Mouse (Mus musculus) forebrain, embryonic 13.5 days (tissue): ENCODE measurements around the gene Arhgap29. TPM values are rescaled to one million over a fixed set of nuclear protein-coding genes. Genes with fewer than 3 reads are reported as not detected.

Source experiments
- ATAC-seq: fragments of 200-750 bp; cut with Nextera tagmentation; 2 replicates; pipeline ENCODE4 v1.8.0; 2017
- H3K27ac ChIP-seq: fragments of 300-500 bp; sonication (generic); 2 replicates; pipeline ENCODE4 v1.5.1; 2015; ENCODE audit warnings: inconsistent platforms, mild to moderate bottlenecking, moderate library complexity
- H3K27me3 ChIP-seq: fragments of 300-500 bp; sonication (generic); 2 replicates; pipeline ENCODE4 v1.6.1; 2015; ENCODE audit warnings: mild to moderate bottlenecking, inconsistent platforms
- H3K36me3 ChIP-seq: fragments of 300-500 bp; sonication (generic); 2 replicates; pipeline ENCODE4 v1.6.1; 2015; ENCODE audit warnings: mild to moderate bottlenecking, inconsistent platforms; ENCODE audit not compliant: poor library complexity, severe bottlenecking
- H3K4me1 ChIP-seq: fragments of 300-500 bp; sonication (generic); 2 replicates; pipeline ENCODE4 v1.6.1; 2015; ENCODE audit warnings: inconsistent platforms
- H3K4me2 ChIP-seq: fragments of 300-500 bp; sonication (generic); 2 replicates; pipeline ENCODE4 v1.6.1; 2015; ENCODE audit warnings: inconsistent platforms, mild to moderate bottlenecking, moderate library complexity
- H3K4me3 ChIP-seq: fragments of 300-500 bp; sonication (generic); 2 replicates; pipeline ENCODE4 v1.5.1; 2015; ENCODE audit warnings: mild to moderate bottlenecking, inconsistent platforms
- H3K9ac ChIP-seq: fragments of 300-500 bp; sonication (generic); 2 replicates; pipeline ENCODE4 v1.6.1; 2015; ENCODE audit warnings: mild to moderate bottlenecking, inconsistent platforms
- H3K9me3 ChIP-seq: fragments of 300-500 bp; sonication (generic); replicated peaks from 2 replicates; pipeline ENCODE4 v1.6.1; 2016; ENCODE audit warnings: inconsistent platforms
- WGBS: fragments of 180-500 bp; shearing (Covaris S2); methylation state at CpG from one replicate; pipeline ENCODE4 v1.1.7; 2015; 5-methylcytosine and 5-hydroxymethylcytosine counted together
- polyA plus RNA-seq: library from polyadenylated mRNA; unstranded; fragments of >200 nt; fragmentation: Nextera tagmentation; extraction: Ambion mirVana; gene quantifications from 2 replicates; pipeline ENCODE4 v1.2.1, GENCODE M21; 2015

The Arhgap29 gene
- polyA plus RNA-seq, 1 experiment from 2014 or later, result 11.5 TPM

DNA sequence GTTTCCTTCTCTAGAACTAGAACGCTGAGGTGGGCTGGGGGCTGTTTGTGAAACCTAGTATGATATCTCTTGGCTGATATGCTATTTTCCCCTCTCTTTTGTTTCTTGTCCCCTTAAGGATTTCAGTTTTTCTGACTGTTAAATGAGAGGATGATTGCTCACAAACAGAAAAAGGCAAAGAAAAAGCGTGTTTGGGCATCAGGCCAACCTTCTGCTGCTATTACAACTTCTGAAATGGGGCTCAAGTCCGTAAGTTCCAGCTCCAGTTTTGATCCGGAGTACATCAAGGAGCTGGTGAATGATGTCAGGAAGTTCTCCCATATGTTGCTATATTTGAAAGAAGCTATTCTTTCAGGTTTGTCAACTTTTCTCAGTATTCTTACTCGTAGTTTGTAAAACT is 21.4 kb downstream of the Arhgap29 start:
- Histone ChIP-seq H3K36me3 (no peaks in the 10 kb centered on the region), H3K4me2 (no peak overlapping the region), H3K9ac (no peak overlapping the region), H3K4me1 (no peaks in the 10 kb centered on the region), H3K27ac (no peak overlapping the region), H3K27me3 (peaks cover 10% of the 10 kb centered on the region), H3K4me3 (no peak overlapping the region), H3K9me3 (no peaks in the 10 kb centered on the region)
- 64% methylated on average over 5 of the region's 5 CpGs for WGBS
- no peak for ATAC-seq

DNA sequence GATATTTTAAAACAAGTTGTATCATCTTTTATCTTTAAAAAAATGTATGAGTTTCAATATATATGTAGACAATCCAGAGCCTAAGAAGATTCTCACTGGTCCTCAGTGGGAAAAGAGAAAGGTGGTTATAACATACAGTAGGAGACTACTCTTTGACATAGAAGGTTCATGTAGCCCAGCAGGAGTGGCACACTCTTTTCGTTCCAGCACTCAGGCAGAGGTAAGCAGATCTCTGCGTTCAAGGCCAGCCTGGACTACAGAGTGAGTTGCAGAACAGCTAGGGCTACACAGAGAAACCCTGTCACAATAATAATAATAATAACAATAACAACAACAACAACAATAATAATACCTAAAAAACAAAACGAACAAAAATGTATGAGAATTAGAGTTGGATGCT is 23.0 kb downstream of the Arhgap29 start:
- Histone ChIP-seq H3K4me1 (no peaks in the 10 kb centered on the region), H3K9me3 (no peaks in the 10 kb centered on the region), H3K9ac (no peak overlapping the region), H3K27ac (no peak overlapping the region), H3K4me2 (no peak overlapping the region), H3K4me3 (no peak overlapping the region), H3K36me3 (no peaks in the 10 kb centered on the region), H3K27me3 (no peaks in the 10 kb centered on the region)
- ATAC-seq, result no peak
- WGBS, result 85% methylated on average over 3 of the region's 3 CpGs

DNA sequence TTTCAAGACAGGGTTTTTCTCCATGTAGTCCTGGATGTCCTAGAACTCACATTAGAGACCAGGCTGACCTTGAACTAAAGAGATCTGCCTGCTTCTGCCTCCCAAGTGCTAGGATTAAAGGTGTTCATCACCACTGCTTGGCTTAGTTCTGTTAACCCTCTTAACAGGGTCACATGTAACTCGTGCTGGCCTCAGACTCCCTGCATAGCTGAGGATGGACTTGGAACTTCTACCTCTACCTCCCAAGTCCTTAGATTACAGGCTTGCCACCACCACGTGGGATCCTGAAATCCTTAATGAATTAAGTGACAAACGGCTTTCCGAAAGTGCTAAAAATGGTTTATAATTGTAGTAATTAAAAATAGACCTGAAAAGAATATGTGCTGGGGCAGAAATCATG is 29.0 kb downstream of the Arhgap29 start:
- Histone ChIP-seq H3K4me1 (no peaks in the 10 kb centered on the region), H3K27me3 (no peaks in the 10 kb centered on the region), H3K4me2 (no peak overlapping the region), H3K36me3 (no peaks in the 10 kb centered on the region), H3K9ac (no peak overlapping the region), H3K27ac (no peak overlapping the region), H3K9me3 (no peaks in the 10 kb centered on the region), H3K4me3 (no peak overlapping the region)
- ATAC-seq, result no peak
- WGBS, result 85% methylated on average over 4 of the region's 4 CpGs

DNA sequence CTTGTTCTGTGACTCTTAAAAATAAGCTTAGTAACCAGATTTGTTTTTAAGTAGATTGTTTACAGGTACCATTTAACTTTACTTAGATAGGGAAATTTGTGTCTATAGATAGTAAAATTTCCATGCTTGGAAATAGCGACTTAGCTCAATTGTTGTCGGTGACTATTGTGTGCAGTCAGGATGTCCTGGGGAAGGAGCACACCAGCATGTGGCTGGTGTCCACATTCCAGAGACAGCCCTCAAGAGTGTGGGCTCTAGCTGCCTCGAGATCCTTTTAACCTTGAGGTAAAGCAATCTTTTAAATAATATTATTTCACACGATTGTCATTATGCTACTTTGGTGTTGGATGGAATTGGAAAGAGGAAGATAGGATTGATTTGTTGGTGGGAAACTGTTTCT is 30.1 kb downstream of the Arhgap29 start:
- Histone ChIP-seq H3K36me3 (no peaks in the 10 kb centered on the region), H3K4me1 (no peaks in the 10 kb centered on the region), H3K27ac (no peak overlapping the region), H3K9ac (no peak overlapping the region), H3K4me3 (no peak overlapping the region), H3K9me3 (no peaks in the 10 kb centered on the region), H3K27me3 (no peaks in the 10 kb centered on the region), H3K4me2 (no peak overlapping the region)
- WGBS, result 67% methylated on average over 4 of the region's 4 CpGs
- ATAC-seq, result no peak

DNA sequence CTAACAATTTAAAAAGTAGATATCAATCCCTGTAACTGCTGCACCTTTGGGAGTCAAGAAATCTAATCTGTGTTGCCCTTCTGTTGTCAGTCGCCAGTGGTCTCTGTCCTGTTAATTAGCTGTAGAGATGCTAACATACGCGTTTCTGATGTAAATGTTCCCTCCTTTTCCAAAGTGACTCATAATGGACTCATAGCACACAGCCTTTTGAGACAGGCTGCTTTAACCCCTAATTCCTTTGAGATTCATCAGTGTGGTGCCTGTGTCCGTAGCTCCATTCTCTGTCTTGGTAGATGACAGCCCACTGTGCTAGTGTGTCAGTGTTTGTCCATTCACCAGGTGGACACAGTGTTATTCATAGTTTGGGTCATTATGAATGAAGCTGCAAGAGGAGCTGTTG is 42.8 kb downstream of the Arhgap29 start:
- H3K4me3 ChIP-seq, result no peak overlapping the region
- WGBS, result 62% methylated on average over 4 of the region's 4 CpGs
- ATAC-seq, result no peak
- no peak overlapping the region for H3K9ac ChIP-seq
- H3K4me2 ChIP-seq, result no peak overlapping the region
- no peaks in the 10 kb centered on the region for H3K9me3 ChIP-seq
- no peaks in the 10 kb centered on the region for H3K4me1 ChIP-seq
- no peaks in the 10 kb centered on the region for H3K27me3 ChIP-seq
- no peaks in the 10 kb centered on the region for H3K36me3 ChIP-seq
- H3K27ac ChIP-seq, result no peak overlapping the region

DNA sequence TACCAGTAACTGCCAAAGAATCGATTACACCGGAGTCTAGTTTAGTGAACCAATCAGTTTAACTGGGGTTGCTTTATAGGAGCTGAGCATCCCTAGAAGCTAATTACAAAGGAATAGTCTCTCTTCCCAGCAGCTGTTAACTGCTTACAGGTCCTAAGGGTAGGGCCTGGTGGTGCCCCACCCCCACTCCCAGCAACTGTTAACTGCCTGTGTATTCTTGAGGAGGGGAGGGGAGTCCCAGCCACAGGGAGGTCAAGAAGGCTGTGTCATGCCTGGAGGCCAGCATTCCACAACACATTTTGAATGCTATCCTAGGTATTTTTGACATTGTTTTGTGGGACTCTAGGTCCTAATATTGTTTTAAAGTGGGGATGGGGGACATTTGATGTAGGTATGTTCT is 47.6 kb downstream of the Arhgap29 start:
- H3K36me3 ChIP-seq, result no peaks in the 10 kb centered on the region
- H3K4me1 ChIP-seq, result no peaks in the 10 kb centered on the region
- H3K27me3 ChIP-seq, result no peaks in the 10 kb centered on the region
- H3K4me3 ChIP-seq, result no peak overlapping the region
- ATAC-seq, result no peak
- no peak overlapping the region for H3K4me2 ChIP-seq
- WGBS, result 83% methylated on average over 2 of the region's 2 CpGs
- H3K27ac ChIP-seq, result no peak overlapping the region
- H3K9me3 ChIP-seq, result no peaks in the 10 kb centered on the region
- no peak overlapping the region for H3K9ac ChIP-seq

DNA sequence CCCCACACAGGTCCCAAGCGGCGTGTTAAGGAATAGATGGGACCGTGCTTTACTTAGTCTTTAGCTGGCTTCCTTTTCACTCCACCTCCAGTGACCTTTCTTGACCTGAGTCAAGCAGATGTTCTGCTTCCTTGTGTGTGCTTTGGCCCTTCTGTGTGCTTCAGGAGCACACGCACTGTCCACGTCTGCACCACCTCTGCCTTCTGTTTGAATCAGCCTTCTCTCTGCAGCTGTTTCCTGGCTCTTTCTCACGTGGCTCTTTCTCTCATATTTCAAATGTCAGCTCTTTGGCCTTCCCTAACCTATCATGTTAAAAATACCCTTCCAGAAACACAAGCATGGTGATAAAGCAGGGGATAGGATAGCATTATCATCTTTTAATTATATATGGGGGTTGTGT is 49.2 kb downstream of the Arhgap29 start:
- Histone ChIP-seq H3K4me2 (no peak overlapping the region), H3K27me3 (no peaks in the 10 kb centered on the region), H3K4me3 (no peak overlapping the region), H3K9ac (no peak overlapping the region), H3K4me1 (no peaks in the 10 kb centered on the region), H3K9me3 (no peaks in the 10 kb centered on the region), H3K27ac (no peak overlapping the region), H3K36me3 (no peaks in the 10 kb centered on the region)
- WGBS, result 83% methylated on average over 6 of the region's 6 CpGs
- ATAC-seq, result no peak

DNA sequence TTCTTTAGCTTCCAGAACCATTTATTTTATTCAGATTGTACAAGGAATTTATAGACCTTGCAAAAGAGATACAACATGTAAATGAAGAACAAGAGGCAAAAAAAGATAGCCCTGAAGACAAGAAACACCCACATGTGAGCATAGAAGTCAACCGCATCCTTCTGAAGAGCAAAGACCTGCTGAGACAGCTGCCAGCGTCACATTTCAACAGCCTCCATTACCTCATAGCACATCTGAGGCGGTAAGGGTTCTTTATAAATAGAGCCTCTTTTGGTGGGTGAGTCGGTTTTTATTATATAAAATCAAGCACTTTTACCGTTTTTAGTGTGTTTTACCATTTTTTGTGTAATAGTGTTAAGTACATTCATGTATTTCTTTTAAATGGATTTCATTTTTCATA is 57.5 kb downstream of the Arhgap29 start:
- no peak overlapping the region for H3K4me2 ChIP-seq
- 93% methylated on average over 5 of the region's 5 CpGs for WGBS
- H3K36me3 ChIP-seq, result no peaks in the 10 kb centered on the region
- H3K27me3 ChIP-seq, result no peaks in the 10 kb centered on the region
- H3K9me3 ChIP-seq, result no peaks in the 10 kb centered on the region
- no peak overlapping the region for H3K9ac ChIP-seq
- no peak for ATAC-seq
- no peak overlapping the region for H3K27ac ChIP-seq
- no peaks in the 10 kb centered on the region for H3K4me1 ChIP-seq
- no peak overlapping the region for H3K4me3 ChIP-seq

DNA sequence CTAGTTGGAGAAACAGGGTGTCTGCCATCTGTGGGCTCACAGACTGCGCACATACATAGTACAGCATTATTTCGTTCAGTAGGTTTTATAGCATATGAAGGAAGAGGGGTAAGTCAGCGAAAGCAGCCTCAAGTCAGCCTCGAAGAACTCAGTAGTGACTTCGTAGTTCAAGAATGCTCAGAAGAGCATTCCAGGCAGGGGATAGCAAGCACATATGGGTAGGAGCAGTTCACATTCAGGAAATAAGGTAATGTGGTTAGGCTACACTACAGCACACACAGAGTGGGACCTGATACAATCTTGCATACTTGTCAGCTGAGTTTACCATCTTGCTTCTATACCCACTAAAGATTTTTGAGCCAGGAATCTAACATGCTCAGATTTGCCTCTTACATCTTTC is 58.0 kb downstream of the Arhgap29 start:
- H3K9ac ChIP-seq, result no peak overlapping the region
- ATAC-seq, result no peak
- H3K4me1 ChIP-seq, result no peaks in the 10 kb centered on the region
- H3K36me3 ChIP-seq, result no peaks in the 10 kb centered on the region
- no peak overlapping the region for H3K27ac ChIP-seq
- H3K9me3 ChIP-seq, result no peaks in the 10 kb centered on the region
- no peak overlapping the region for H3K4me2 ChIP-seq
- WGBS, result 92% methylated on average over 5 of the region's 5 CpGs
- H3K4me3 ChIP-seq, result no peak overlapping the region
- no peaks in the 10 kb centered on the region for H3K27me3 ChIP-seq

DNA sequence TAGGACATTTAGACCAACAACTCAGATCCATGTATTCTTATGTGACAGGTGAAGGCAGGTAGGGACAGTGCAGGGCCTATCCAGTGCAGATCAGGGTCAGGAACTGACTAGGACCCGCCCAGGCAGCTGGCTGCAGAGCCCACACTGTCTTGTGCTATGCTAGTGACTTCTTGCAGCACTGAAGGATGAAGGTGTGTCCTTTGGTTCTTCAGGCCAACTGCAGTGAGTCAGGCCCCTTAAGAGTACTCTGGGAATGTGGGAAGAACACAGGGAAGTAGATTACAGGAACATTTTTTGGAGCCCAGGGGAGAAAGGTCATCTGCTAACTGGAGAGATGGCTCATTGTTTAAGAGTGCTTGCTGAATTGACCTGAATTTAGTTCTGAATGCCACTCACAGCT is 60.1 kb downstream of the Arhgap29 start:
- Histone ChIP-seq H3K9ac (no peak overlapping the region), H3K4me1 (no peaks in the 10 kb centered on the region), H3K27me3 (no peaks in the 10 kb centered on the region), H3K4me2 (no peak overlapping the region), H3K9me3 (no peaks in the 10 kb centered on the region), H3K36me3 (no peaks in the 10 kb centered on the region), H3K27ac (no peak overlapping the region), H3K4me3 (no peak overlapping the region)
- no peak for ATAC-seq
- WGBS, result 80% methylated on average over 1 of the region's 1 CpGs

DNA sequence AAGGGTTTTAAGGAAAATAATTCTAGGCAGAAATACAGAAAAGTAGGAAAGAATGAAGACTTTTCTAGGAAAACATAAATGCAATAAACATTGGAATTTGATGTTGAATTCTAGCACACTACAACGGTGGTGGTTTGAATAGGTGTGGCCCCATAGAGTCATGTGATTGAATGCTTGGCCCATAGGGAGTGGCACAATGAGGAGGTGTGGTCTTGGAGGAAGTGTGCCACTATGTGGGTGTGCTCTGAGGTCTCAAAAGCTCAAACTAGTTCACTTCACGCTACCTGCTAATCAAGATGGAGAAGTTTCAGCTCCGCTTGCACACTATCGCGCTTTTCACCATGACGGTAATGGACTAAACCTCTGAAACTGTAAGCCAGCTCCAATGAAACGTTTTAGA is 66.1 kb downstream of the Arhgap29 start:
- Histone ChIP-seq H3K4me1 (no peaks in the 10 kb centered on the region), H3K27ac (no peak overlapping the region), H3K4me2 (no peak overlapping the region), H3K36me3 (no peaks in the 10 kb centered on the region), H3K4me3 (no peak overlapping the region), H3K27me3 (no peaks in the 10 kb centered on the region), H3K9me3 (no peaks in the 10 kb centered on the region), H3K9ac (no peak overlapping the region)
- ATAC-seq, result no peak
- WGBS, result 91% methylated on average over 7 of the region's 7 CpGs

DNA sequence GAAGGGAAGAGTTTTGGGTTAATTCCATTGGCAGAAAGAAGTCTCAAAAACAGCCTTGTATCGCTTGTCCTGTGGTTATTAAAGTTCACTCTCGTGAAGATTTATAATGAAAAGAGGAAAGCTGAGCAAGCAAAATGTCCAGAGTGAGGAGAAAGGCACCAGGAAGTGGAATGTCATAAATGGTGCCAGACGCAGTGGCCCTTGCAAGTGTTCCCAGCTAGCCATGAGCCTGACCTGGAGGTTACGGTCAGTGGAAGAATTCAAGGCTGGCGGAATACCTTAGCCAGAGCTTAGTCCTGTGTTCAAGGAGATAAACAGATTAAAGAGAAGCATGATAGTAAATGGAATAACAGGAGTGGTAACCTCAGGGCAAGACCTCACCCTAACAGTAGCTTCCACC is 66.8 kb downstream of the Arhgap29 start:
- no peak for ATAC-seq
- Histone ChIP-seq H3K4me3 (no peak overlapping the region), H3K36me3 (no peaks in the 10 kb centered on the region), H3K4me2 (no peak overlapping the region), H3K27me3 (no peaks in the 10 kb centered on the region), H3K9me3 (no peaks in the 10 kb centered on the region), H3K9ac (no peak overlapping the region), H3K4me1 (no peaks in the 10 kb centered on the region), H3K27ac (no peak overlapping the region)
- WGBS, result 94% methylated on average over 5 of the region's 5 CpGs

DNA sequence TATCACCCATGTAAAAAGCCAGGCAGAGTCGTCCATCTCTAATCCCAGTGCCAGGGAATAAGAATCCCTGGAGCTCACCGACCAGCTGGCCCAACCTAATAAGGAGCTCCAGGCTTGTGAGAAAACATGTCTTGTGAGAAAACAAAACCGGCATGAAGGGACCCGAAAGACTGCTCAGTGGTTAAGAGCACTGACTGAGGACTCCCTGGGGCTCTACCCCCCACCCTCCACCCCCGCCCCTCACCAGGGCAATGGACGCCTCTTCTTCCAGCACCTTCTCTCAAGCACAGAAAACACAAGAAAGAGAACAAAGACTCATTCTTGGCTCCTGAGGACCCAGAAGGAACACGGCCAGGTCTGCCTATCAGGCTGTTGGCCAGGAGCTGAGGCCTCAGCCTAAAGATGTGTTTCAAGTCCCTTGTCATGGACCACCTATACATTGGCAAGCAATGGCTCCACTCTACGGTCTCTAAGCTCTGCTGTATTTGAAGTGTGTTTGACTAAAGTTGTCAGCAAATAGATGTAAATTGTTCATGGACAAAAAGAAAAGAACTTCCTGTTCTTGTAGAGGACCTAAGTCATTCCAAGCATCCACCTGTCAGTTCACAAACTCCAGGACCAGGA is 68.8 kb downstream of the Arhgap29 start:
- H3K36me3 ChIP-seq, result no peaks in the 10 kb centered on the region
- H3K27ac ChIP-seq, result no peak overlapping the region
- ATAC-seq, result no peak
- no peak overlapping the region for H3K9ac ChIP-seq
- H3K4me2 ChIP-seq, result no peak overlapping the region
- no peak overlapping the region for H3K4me3 ChIP-seq
- H3K9me3 ChIP-seq, result no peaks in the 10 kb centered on the region
- WGBS, result 91% methylated on average over 8 of the region's 8 CpGs
- no peaks in the 10 kb centered on the region for H3K4me1 ChIP-seq
- no peaks in the 10 kb centered on the region for H3K27me3 ChIP-seq
